Mouse (Mus musculus) liver, postnatal 0 days (tissue): ENCODE measurements around the gene Paqr4.

Source experiments
- CTCF ChIP-seq: sonication (generic); IDR thresholded peaks from 2 replicates; pipeline ENCODE4 v1.5.1; 2016; ENCODE audit warnings: antibody characterized with exemption, low read depth
- EP300 ChIP-seq: IDR thresholded peaks from 2 replicates; pipeline ENCODE4 v1.6.1; 2016; ENCODE audit warnings: antibody characterized with exemption, low read depth, mild to moderate bottlenecking

GRCm38 (mm10) chr17:23776216-23776615 lies 35.5 kb upstream of the Paqr4 start:
- TF ChIP-seq CTCF (no peak), EP300 (no peak)
